Mouse (Mus musculus) embryo, embryonic 10 days (tissue): ENCODE measurements around the gene Tox3.

ENCODE experiments used
- DNase-seq: peaks from one replicate; pipeline ENCODE4 v3.0.0-alpha.2; 2015; ENCODE audit warnings: low spot score

Tox3 gene

GRCm38 (mm10) chr8:90241461-90241860 lies 106.7 kb downstream of the Tox3 start:
- no peak for DNase-seq

- no peak for DNase-seq
Observed at GRCm38 (mm10) chr8:90232501-90232900, 115.6 kb downstream of the Tox3 start.

GRCm38 (mm10) chr8:90224172-90224571 lies 124.0 kb downstream of the Tox3 start:
- no peak for DNase-seq

- peak; percentile 18 for DNase-seq
Observed at GRCm38 (mm10) chr8:90209105-90210037, 138.8 kb downstream of the Tox3 start.
